ENCODE assay signal across 9 mouse cellular contexts in the genomic region with DNA sequence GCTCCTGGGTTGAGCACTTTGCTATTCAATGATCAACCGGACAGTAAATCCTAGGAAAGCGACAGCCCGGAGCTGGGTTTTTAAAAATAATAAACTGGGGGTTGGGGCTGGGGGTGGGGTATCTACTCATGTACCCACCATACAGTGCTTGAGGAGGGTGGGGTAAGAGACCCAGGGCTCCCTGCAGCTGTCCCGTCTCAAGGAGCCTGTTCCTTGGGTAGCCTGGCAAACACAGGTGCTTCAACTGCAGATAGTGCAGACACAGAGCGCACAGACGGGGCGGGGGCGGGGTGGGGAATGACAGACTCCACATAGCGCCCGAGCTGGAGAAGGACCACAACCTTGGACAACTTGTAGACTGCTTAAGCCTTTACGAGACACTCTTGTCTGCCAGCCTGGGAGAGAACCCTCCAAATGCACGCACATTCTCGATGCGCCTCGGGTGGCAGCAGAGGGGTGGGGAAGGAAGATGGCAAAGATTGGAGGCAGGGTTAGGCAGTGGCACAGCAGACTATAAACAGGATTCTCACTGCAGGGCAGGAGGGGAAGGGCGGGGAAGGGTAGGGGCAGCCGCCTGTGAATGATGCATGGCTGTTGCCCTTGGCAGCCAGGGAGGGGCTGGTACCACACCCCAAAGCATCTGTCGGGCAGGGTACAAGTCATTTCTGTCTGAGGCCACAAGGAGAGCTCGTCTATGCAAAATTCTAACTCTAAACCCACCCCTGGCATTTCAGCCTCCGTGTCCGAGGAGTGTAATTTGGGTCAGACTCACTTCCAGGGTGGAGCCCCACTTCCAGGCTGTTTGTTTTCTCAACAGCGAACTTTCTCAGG. TPM values are rescaled to one million over a fixed set of nuclear protein-coding genes. Genes with fewer than 3 reads are reported as not detected.
DNase-seq lines count a peak whose midpoint lies in the region; ATAC-seq lines count a peak whose summit lies in the region.
"Had no signal": no experiment of that assay in that cellular context is flagged by ENCODE, and none has a peak within 500 bp of the region (broad histone marks: within the 10 kb centered on the region; RNA-seq: fewer than 3 reads in every experiment).

No protein-coding gene starts in this region.

- no peaks in the 10 kb centered on the region for H3K9me3 ChIP-seq in stomach, embryonic 15.5 days
- H3K9me3 ChIP-seq: G1E had no signal

- no peaks in the 10 kb centered on the region for H3K27me3 ChIP-seq in stomach, embryonic 15.5 days (replicated peaks)

- no peak overlapping the region for H3K9ac ChIP-seq in stomach, embryonic 15.5 days

- peak; percentile 97 for DNase-seq in heart, adult 11 months
- no peak for DNase-seq in heart, postnatal 14 days
- peak; percentile 90 for DNase-seq in MN1 (ENCODE audit: low spot score)
- peak; percentile 84 for DNase-seq in lung, postnatal 10 days
- DNase-seq in layer of hippocampus, adult 11-12 months (ENCODE audit: low spot score), result no peak
- DNase-seq in cerebellum, postnatal 25 days, result no peak

- peaks cover 42% of the 10 kb centered on the region for H3K4me1 ChIP-seq in stomach, embryonic 15.5 days

- H3K36me3 ChIP-seq in stomach, embryonic 15.5 days, result peaks cover 7% of the 10 kb centered on the region; the same call in 1 of the 2 replicates
- H3K36me3 ChIP-seq: G1E had no signal

- peak; percentile 93 for ATAC-seq in inflammation-experienced regulatory T-cells, adult 6 months
- ATAC-seq in stomach, embryonic 15.5 days (ENCODE audit: insufficient read depth, low FRiP score, low read depth), result peak; percentile 37

- no peak overlapping the region for H3K4me3 ChIP-seq in stomach, embryonic 15.5 days (replicated peaks)

- intact Hi-C loops in heart, postnatal 14 days (cut with DNase I), result no loop called here

- H3K4me2 ChIP-seq in stomach, embryonic 15.5 days, result no peak overlapping the region

- 42% methylated on average over 22 of the region's 22 CpGs for WGBS in stomach, embryonic 15.5 days

- H3K27ac ChIP-seq in stomach, embryonic 15.5 days, result no peak overlapping the region; the same call in 1 of the 2 replicates

RNA-seq across cellular contexts. Expression of a gene that starts 55.0 kb away (rescaled TPM):
- total RNA-seq in heart, postnatal 14 days (2021), result 10 to 100 TPM; 64.2 to 74.3 TPM
- 10 to 100 TPM in 2 of 3 experiments, 1 to 10 TPM in 1; 4.2 to 12.1 (median 11.6) TPM for polyA plus RNA-seq in inflammation-experienced regulatory T-cells, adult 6 months (2017; shearing (Covaris generic))
- polyA plus RNA-seq in stomach, embryonic 15.5 days (2015; fragmentation: Nextera tagmentation; extraction: Ambion mirVana), result 39.6 and 44.2 TPM in 2 replicates

RNA-seq across cellular contexts. Expression of a gene that starts 56.3 kb away (rescaled TPM):
- 100 to 1,000 TPM; 120 to 125 TPM for total RNA-seq in heart, postnatal 14 days (2021)
- polyA plus RNA-seq in inflammation-experienced regulatory T-cells, adult 6 months (2017; shearing (Covaris generic)), result 1 to 10 TPM; 6.1 to 6.8 (median 6.2) TPM
- polyA plus RNA-seq in stomach, embryonic 15.5 days (2015; fragmentation: Nextera tagmentation; extraction: Ambion mirVana), result 22.4 and 25.7 TPM in 2 replicates

Comparison
In these comparisons a context has a peak if more than half of its experiments do, and no peak if none do; other contexts are left out.
1. DNase-seq: peak in heart, adult 11 months (single experiment), MN1 (single experiment) and lung, postnatal 10 days (single experiment); none in heart, postnatal 14 days (0 of 2), layer of hippocampus, adult 11-12 months (single experiment) and cerebellum, postnatal 25 days (0 of 2).